Mouse (Mus musculus) olfactory bulb, adult 2 months (tissue): ENCODE results near the gene Hk1. TPM values are rescaled to one million over a fixed set of nuclear protein-coding genes. Genes with fewer than 3 reads are reported as not detected.

ENCODE experiments used
- H3K27ac ChIP-seq: fragments of 200-500 bp; 2 replicates; pipeline ENCODE4 v1.5.1; 2012; ENCODE audit warnings: low read depth, low read length; ENCODE audit not compliant: insufficient read depth
- H3K4me1 ChIP-seq: fragments of 200-500 bp; 2 replicates; pipeline ENCODE4 v1.6.1; 2012; ENCODE audit warnings: low read length; ENCODE audit not compliant: control insufficient read depth, insufficient read depth
- H3K4me3 ChIP-seq: fragments of 200-500 bp; 2 replicates; pipeline ENCODE4 v1.5.1; 2012; ENCODE audit warnings: mild to moderate bottlenecking, low read depth, low read length, moderate library complexity; ENCODE audit not compliant: insufficient read depth
- CTCF ChIP-seq: fragments of 200-500 bp; IDR thresholded peaks from 2 replicates; pipeline ENCODE4 v1.5.1; 2012; ENCODE audit warnings: low read depth, mild to moderate bottlenecking, low read length, moderate library complexity; ENCODE audit not compliant: insufficient read depth
- POLR2A ChIP-seq: fragments of 200-500 bp; IDR thresholded peaks from 2 replicates; pipeline ENCODE4 v1.6.1; 2012; ENCODE audit warnings: mild to moderate bottlenecking, low read depth, low read length, moderate library complexity; ENCODE audit not compliant: insufficient read depth
- WGBS: fragments of 180-500 bp; shearing (Covaris S2); methylation state at CpG from one replicate; pipeline ENCODE4 v1.1.7; 2018; 5-methylcytosine and 5-hydroxymethylcytosine counted together
- polyA plus RNA-seq: library from polyadenylated mRNA; stranded (reverse); fragments of >200 nt; gene quantifications from 2 replicates; pipeline ENCODE4 v1.2.4, GENCODE M21; 2012; ENCODE audit warnings: low replicate concordance; ENCODE audit not compliant: missing spikeins, insufficient read depth, insufficient read length

Hk1 gene
- polyA plus RNA-seq, 1 experiment = 296 TPM

GRCm38 (mm10) chr10:62294112-62294511, 85.6 kb downstream of the Hk1 start:
- no peak overlapping the region for H3K4me3 ChIP-seq
- 46% methylated on average over 4 of the region's 4 CpGs for WGBS
- H3K27ac ChIP-seq = no peak overlapping the region
- H3K4me1 ChIP-seq = peaks cover 2% of the 10 kb centered on the region; the same call in 1 of the 2 replicates
- TF ChIP-seq CTCF (no peak), POLR2A (no peak)

- TF ChIP-seq CTCF = no peak
- peaks cover 2% of the 10 kb centered on the region; the same call in 1 of the 2 replicates for H3K4me1 ChIP-seq
- H3K27ac ChIP-seq = no peak overlapping the region
- no peak overlapping the region for H3K4me3 ChIP-seq
- 79% methylated on average over 6 of the region's 6 CpGs for WGBS
Measured at GRCm38 (mm10) chr10:62287460-62288124, 92.1 kb downstream of the Hk1 start.

GRCm38 (mm10) chr10:62283206-62283792, 96.4 kb downstream of the Hk1 start:
- no peak overlapping the region for H3K27ac ChIP-seq
- WGBS = 82% methylated on average over 4 of the region's 4 CpGs
- no peak overlapping the region for H3K4me3 ChIP-seq
- TF ChIP-seq CTCF (no peak), POLR2A (no peak)
- peaks cover 2% of the 10 kb centered on the region; the same call in 1 of the 2 replicates for H3K4me1 ChIP-seq

- TF ChIP-seq POLR2A (no peak), CTCF (no peak)
- no peak overlapping the region for H3K27ac ChIP-seq
- 54% methylated on average over 9 of the region's 9 CpGs for WGBS
- H3K4me1 ChIP-seq = peaks cover 2% of the 10 kb centered on the region; the same call in 1 of the 2 replicates
- no peak overlapping the region for H3K4me3 ChIP-seq
Measured at GRCm38 (mm10) chr10:62282782-62283181, 96.9 kb downstream of the Hk1 start.

DNA sequence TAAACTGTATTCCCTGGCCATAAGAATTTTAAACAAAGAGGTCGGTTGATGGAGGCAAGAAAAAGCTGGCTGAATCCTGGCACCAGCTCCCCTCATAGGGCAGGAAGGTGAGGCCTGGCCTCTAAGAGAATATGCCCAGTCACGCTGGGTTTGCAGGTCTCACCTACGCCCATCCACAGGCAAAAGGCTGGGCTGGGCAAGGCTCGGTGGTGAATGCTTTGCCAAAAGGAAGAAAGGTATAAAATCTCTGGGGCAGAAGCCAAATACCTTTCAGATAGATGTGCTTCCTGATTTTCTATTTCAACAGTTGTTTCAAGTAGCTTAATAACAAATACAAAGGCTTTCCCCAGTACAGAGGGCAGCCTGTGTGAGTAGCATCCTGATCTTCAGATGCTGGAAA, 100.0 kb downstream of the Hk1 start:
- no peak overlapping the region for H3K4me3 ChIP-seq
- H3K27ac ChIP-seq = no peak overlapping the region
- TF ChIP-seq POLR2A = no peak
- TF ChIP-seq CTCF = no peak
- peaks cover 5% of the 10 kb centered on the region; the same call in 1 of the 2 replicates for H3K4me1 ChIP-seq
- WGBS = 83% methylated on average over 4 of the region's 4 CpGs

- Histone ChIP-seq H3K4me3 (no peak overlapping the region), H3K4me1 (peaks cover 5% of the 10 kb centered on the region; the same call in 1 of the 2 replicates), H3K27ac (no peak overlapping the region)
- WGBS = 72% methylated on average over 3 of the region's 3 CpGs
- no peak for TF ChIP-seq CTCF
- TF ChIP-seq POLR2A = no peak
Measured at GRCm38 (mm10) chr10:62279066-62279465, 100.6 kb downstream of the Hk1 start.

DNA sequence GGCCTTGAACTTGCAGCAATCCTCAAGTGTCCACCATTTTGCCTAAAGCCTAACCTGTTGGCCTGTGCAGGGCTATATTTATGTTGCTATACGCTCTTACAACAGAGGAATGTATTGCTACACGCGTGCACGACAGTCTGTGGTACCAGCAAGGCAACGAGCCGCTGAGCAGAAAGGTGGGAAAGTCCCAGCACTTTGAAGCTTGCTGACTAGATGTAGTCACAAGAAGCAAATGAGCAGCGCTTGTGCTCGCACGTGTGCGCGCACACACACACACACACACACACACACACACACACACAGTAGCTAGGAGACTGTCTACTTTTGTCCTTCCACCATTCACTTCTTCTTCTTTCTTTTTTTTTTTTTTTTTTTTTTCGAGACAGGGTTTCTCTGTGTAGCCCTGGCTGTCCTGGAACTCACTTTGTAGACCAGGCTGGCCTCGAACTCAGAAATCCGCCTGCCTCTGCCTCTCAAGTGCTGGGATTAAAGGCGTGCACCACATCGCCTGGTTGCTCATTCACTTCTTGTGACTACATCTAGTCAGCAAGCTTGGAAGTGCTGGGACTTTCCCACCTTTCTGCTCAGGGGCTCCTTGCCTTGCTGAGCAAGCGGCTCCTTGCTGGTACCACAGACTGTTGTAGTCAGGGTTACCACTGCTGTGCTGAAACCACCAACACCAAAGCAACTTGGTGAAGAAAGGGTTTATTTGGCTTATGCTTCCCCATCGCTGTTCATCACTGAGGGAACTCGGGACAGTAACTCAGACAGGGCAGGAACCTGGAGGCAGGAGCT, 102.0 kb downstream of the Hk1 start:
- no peak overlapping the region for H3K27ac ChIP-seq
- 94% methylated on average over 18 of the region's 19 CpGs for WGBS
- H3K4me3 ChIP-seq = no peak overlapping the region
- TF ChIP-seq POLR2A (no peak), CTCF (no peak)
- H3K4me1 ChIP-seq = peaks cover 4% of the 10 kb centered on the region; the same call in 1 of the 2 replicates

DNA sequence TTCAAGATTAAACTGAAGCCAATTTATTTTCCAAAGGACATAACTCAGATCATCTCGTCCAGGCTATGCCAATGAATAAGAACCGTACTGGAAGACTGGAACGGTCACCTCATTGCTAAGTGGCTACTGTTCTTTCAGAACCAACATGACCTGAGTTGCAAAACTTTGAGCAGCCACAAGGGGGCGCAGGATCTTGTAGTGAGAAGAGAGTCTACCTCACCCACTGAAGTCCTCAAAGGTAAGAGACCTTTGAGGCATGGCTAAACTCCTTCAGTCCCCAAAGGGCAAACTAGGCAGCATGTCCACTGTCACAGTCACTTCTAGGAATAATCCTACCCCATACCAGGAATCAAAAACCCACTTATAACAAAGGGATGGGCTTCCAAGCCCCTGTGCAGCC, 104.5 kb downstream of the Hk1 start:
- Histone ChIP-seq H3K4me3 (no peak overlapping the region), H3K4me1 (peaks cover 3% of the 10 kb centered on the region; the same call in 1 of the 2 replicates), H3K27ac (no peak overlapping the region)
- 34% methylated on average over 4 of the region's 4 CpGs for WGBS
- TF ChIP-seq CTCF = no peak
- TF ChIP-seq POLR2A = no peak

DNA sequence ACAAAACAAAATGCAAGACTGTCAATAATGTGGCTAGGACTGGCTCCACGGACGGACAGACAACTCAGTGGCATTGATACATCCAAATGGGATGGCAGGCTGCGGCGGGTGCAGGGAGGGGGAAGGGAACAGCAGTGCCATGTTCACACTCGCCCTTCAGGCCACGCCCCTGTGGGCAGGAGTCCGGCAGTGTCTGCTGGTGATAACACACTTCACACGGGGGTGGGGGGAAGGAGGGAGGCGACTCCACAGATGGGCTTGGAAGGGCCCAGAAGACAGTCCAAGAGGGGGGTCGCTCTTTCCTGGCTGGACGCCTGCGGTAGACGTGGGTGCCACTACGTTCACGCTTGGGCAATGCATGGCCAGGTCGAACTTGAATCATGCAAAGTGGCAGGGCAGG, 110.4 kb downstream of the Hk1 start:
- TF ChIP-seq CTCF = no peak
- 83% methylated on average over 16 of the region's 16 CpGs for WGBS
- Histone ChIP-seq H3K27ac (no peak overlapping the region), H3K4me1 (no peaks in the 10 kb centered on the region), H3K4me3 (no peak overlapping the region)
